Mouse (Mus musculus) MEL (cell line): Measurements from ENCODE around the gene Tcf15. TPM values are rescaled to one million over a fixed set of nuclear protein-coding genes. Genes with fewer than 3 reads are reported as not detected.

Experiments used
- DNase-seq: peaks from one replicate; pipeline ENCODE4 v3.0.0; 2011; ENCODE audit warnings: low read depth, low spot score
- H3K27ac ChIP-seq: 2 replicates; pipeline ENCODE4 v1.5.1; 2012; ENCODE audit warnings: low read depth, mild to moderate bottlenecking, control low read depth, low read length, moderate library complexity; ENCODE audit not compliant: control insufficient read depth
- H3K27me3 ChIP-seq, 2 experiments: fragments of 150-350 bp in 1 of 2; sonication (generic) in 1 of 2; 2 replicates each; pipeline ENCODE4 v1.6.1; 2012; ENCODE audit warnings: low read length in 2 of 2, mild to moderate bottlenecking in 2 of 2, improper control_type of control experiment in 1 of 2, moderate library complexity in 1 of 2; ENCODE audit not compliant: insufficient read depth in 2 of 2, control insufficient read depth in 1 of 2
- H3K36me3 ChIP-seq, 2 experiments: 2 replicates each; pipeline ENCODE4 v1.6.1; 2012 to 2014; ENCODE audit warnings: low read length in 2 of 2, improper control_type of control experiment in 1 of 2, inconsistent platforms in 1 of 2, mild to moderate bottlenecking in 1 of 2; ENCODE audit not compliant: insufficient read depth in 2 of 2, control insufficient read depth in 1 of 2
- H3K4me1 ChIP-seq, 2 experiments: fragments of 150-350 bp in 1 of 2; sonication (generic) in 1 of 2; 2 replicates each; pipeline ENCODE4 v1.6.1; 2012; ENCODE audit warnings: low read length in 2 of 2, improper control_type of control experiment in 1 of 2, mild to moderate bottlenecking in 1 of 2; ENCODE audit not compliant: insufficient read depth in 2 of 2, control insufficient read depth in 1 of 2
- H3K4me3 ChIP-seq, 2 experiments: fragments of 150-350 bp in 1 of 2; sonication (generic) in 1 of 2; 2 replicates each; pipeline ENCODE4 v1.5.1; 2012; ENCODE audit warnings: low read depth in 2 of 2, low read length in 2 of 2, mild to moderate bottlenecking in 2 of 2, moderate library complexity in 2 of 2, control low read depth in 1 of 2, improper control_type of control experiment in 1 of 2; ENCODE audit not compliant: control insufficient read depth in 1 of 2, insufficient read depth in 1 of 2
- H3K79me2 ChIP-seq: 2 replicates; pipeline ENCODE4 v1.6.1; 2012; ENCODE audit warnings: mild to moderate bottlenecking, low read length, moderate library complexity; ENCODE audit not compliant: control insufficient read depth, poor library complexity, insufficient read depth
- H3K9ac ChIP-seq: 2 replicates; pipeline ENCODE4 v1.6.1; 2012; ENCODE audit warnings: low read depth, mild to moderate bottlenecking, control low read depth, low read length, moderate library complexity; ENCODE audit not compliant: control insufficient read depth, poor library complexity, severe bottlenecking
- H3K9me3 ChIP-seq: fragments of 150-350 bp; sonication (generic); replicated peaks from 2 replicates; pipeline ENCODE4 v1.6.1; 2012; ENCODE audit warnings: mild to moderate bottlenecking, low read length, improper control_type of control experiment, moderate library complexity; ENCODE audit not compliant: insufficient read depth
- BHLHE40 ChIP-seq: IDR thresholded peaks from 2 replicates; pipeline ENCODE4 v1.6.1; 2012; ENCODE audit warnings: low read depth, mild to moderate bottlenecking, inconsistent platforms, low read length, improper control_type of control experiment, borderline replicate concordance
- CHD1 ChIP-seq: IDR thresholded peaks from 2 replicates; pipeline ENCODE4 v1.6.1; 2012; ENCODE audit warnings: low read depth, mild to moderate bottlenecking, inconsistent platforms, low read length, improper control_type of control experiment
- CTCF ChIP-seq, 3 experiments: IDR thresholded peaks in 2 of 3; conservative IDR thresholded peaks in 1 of 3; 2 replicates each; pipeline ENCODE4 v1.5.1; 2011 to 2012; ENCODE audit warnings: low read length in 3 of 3, low read depth in 2 of 3, mild to moderate bottlenecking in 2 of 3, improper control_type of control experiment in 1 of 3, inconsistent platforms in 1 of 3, mixed read lengths in 1 of 3, moderate library complexity in 1 of 3; ENCODE audit not compliant: control insufficient read depth in 1 of 3, insufficient read depth in 1 of 3, poor library complexity in 1 of 3, severe bottlenecking in 1 of 3
- E2F4 ChIP-seq: IDR thresholded peaks from 2 replicates; pipeline ENCODE4 v1.6.1; 2011; ENCODE audit warnings: low read depth, low read length, improper control_type of control experiment, borderline replicate concordance
- ELF1 ChIP-seq: IDR thresholded peaks from 2 replicates; pipeline ENCODE4 v1.6.1; 2014; ENCODE audit warnings: low read depth, mild to moderate bottlenecking, inconsistent platforms, low read length, improper control_type of control experiment, moderate library complexity
- EP300 ChIP-seq, 2 experiments: IDR thresholded peaks; 2 replicates each; pipeline ENCODE4 v1.6.1; 2011; ENCODE audit warnings: improper control_type of control experiment in 2 of 2, low read length in 2 of 2, low read depth in 1 of 2, mild to moderate bottlenecking in 1 of 2
- ETS1 ChIP-seq: IDR thresholded peaks from 2 replicates; pipeline ENCODE4 v1.6.1; 2012; ENCODE audit warnings: low read depth, mild to moderate bottlenecking, inconsistent platforms, low read length, improper control_type of control experiment, moderate library complexity
- GATA1 ChIP-seq: IDR thresholded peaks from 2 replicates; pipeline ENCODE4 v1.6.1; 2011; ENCODE audit warnings: low read depth, low read length, improper control_type of control experiment
- JUND ChIP-seq: IDR thresholded peaks from 2 replicates; pipeline ENCODE4 v1.6.1; 2011; ENCODE audit warnings: low read depth, mild to moderate bottlenecking, improper control_type of control experiment, low read length
- KAT2A ChIP-seq: conservative IDR thresholded peaks from 2 replicates; pipeline ENCODE4 v1.6.1; 2012; ENCODE audit warnings: low read depth, low read length, improper control_type of control experiment, inconsistent platforms
- MAX ChIP-seq: IDR thresholded peaks from 2 replicates; pipeline ENCODE4 v1.6.1; 2011; ENCODE audit warnings: low read length, improper control_type of control experiment
- MAZ ChIP-seq: IDR thresholded peaks from 2 replicates; pipeline ENCODE4 v1.6.1; 2012; ENCODE audit warnings: low read depth, mild to moderate bottlenecking, inconsistent platforms, low read length, improper control_type of control experiment
- MXI1 ChIP-seq: IDR thresholded peaks from 2 replicates; pipeline ENCODE4 v1.6.1; 2011; ENCODE audit warnings: mild to moderate bottlenecking, low read depth, low read length, improper control_type of control experiment
- MYB ChIP-seq: IDR thresholded peaks from 2 replicates; pipeline ENCODE4 v1.6.1; 2011; ENCODE audit warnings: mild to moderate bottlenecking, low read depth, low read length, improper control_type of control experiment
- NELFE ChIP-seq: IDR thresholded peaks from 2 replicates; pipeline ENCODE4 v1.6.1; 2011; ENCODE audit warnings: low read depth, low read length, improper control_type of control experiment
- POLR2A ChIP-seq, 2 experiments: IDR thresholded peaks; 2 replicates each; pipeline ENCODE4 v1.6.1; 2011 to 2012; ENCODE audit warnings: low read length in 2 of 2, mild to moderate bottlenecking in 2 of 2, control low read depth in 1 of 2, improper control_type of control experiment in 1 of 2, low read depth in 1 of 2, moderate library complexity in 1 of 2; ENCODE audit not compliant: control insufficient read depth in 1 of 2, insufficient read depth in 1 of 2, poor library complexity in 1 of 2
- POLR2AphosphoS2 ChIP-seq: IDR thresholded peaks from 2 replicates; pipeline ENCODE4 v1.6.1; 2011; ENCODE audit warnings: low read length, improper control_type of control experiment
- POLR2AphosphoS5 ChIP-seq: IDR thresholded peaks from 2 replicates; pipeline ENCODE4 v1.6.1; 2012; ENCODE audit warnings: low read depth, borderline replicate concordance, mild to moderate bottlenecking, inconsistent platforms, low read length, moderate library complexity, mixed read lengths
- RAD21 ChIP-seq: IDR thresholded peaks from 2 replicates; pipeline ENCODE4 v1.6.1; 2011; ENCODE audit warnings: mild to moderate bottlenecking, low read depth, low read length, improper control_type of control experiment
- SIN3A ChIP-seq: IDR thresholded peaks from 2 replicates; pipeline ENCODE4 v1.6.1; 2012; ENCODE audit warnings: low read length, improper control_type of control experiment, inconsistent platforms
- TAL1 ChIP-seq: IDR thresholded peaks from 2 replicates; pipeline ENCODE4 v1.6.1; 2012; ENCODE audit warnings: mild to moderate bottlenecking, inconsistent platforms, low read length, moderate library complexity, mixed read lengths
- TBP ChIP-seq: IDR thresholded peaks from 2 replicates; pipeline ENCODE4 v1.8.0; 2011; ENCODE audit warnings: low read depth, low read length, improper control_type of control experiment
- UBTF ChIP-seq: IDR thresholded peaks from 2 replicates; pipeline ENCODE4 v1.6.1; 2012; ENCODE audit warnings: low read depth, mild to moderate bottlenecking, inconsistent platforms, low read length, improper control_type of control experiment, moderate library complexity, borderline replicate concordance; ENCODE audit not compliant: insufficient read depth
- USF2 ChIP-seq, 2 experiments: IDR thresholded peaks; 2 replicates each; pipeline ENCODE4 v1.6.1; 2011 to 2012; ENCODE audit warnings: improper control_type of control experiment in 2 of 2, low read length in 2 of 2, borderline replicate concordance in 1 of 2, inconsistent platforms in 1 of 2, low read depth in 1 of 2, mild to moderate bottlenecking in 1 of 2; ENCODE audit not compliant: insufficient read depth in 1 of 2
- ZKSCAN1 ChIP-seq: IDR thresholded peaks from 2 replicates; pipeline ENCODE4 v1.6.1; 2012; ENCODE audit warnings: low read depth, mild to moderate bottlenecking, inconsistent platforms, low read length, improper control_type of control experiment, moderate library complexity
- ZNF384 ChIP-seq: IDR thresholded peaks from 2 replicates; pipeline ENCODE4 v1.6.1; 2012; ENCODE audit warnings: low read depth, mild to moderate bottlenecking, inconsistent platforms, low read length, improper control_type of control experiment
- polyA plus RNA-seq, 2 experiments: library from polyadenylated mRNA; stranded (reverse) in 1 of 2; unstranded in 1 of 2; fragments of >175 nt in 1 of 2; fragments of >200 nt in 1 of 2; gene quantifications; 2 replicates each; pipeline versions ENCODE4 v1.2.1 to v1.2.4; 2012; ENCODE audit warnings: low replicate concordance in 2 of 2, low read depth in 1 of 2; ENCODE audit not compliant: insufficient read length in 2 of 2, insufficient read depth in 1 of 2, missing spikeins in 1 of 2
- total RNA-seq: library from RNA; depleted of rRNA; stranded (reverse); fragments of 300-350 nt; gene quantifications from 2 replicates; pipeline ENCODE4 v1.2.3, GENCODE M21; 2012

The Tcf15 gene
- total and polyA plus RNA-seq, 3 experiments = not detected

DNA sequence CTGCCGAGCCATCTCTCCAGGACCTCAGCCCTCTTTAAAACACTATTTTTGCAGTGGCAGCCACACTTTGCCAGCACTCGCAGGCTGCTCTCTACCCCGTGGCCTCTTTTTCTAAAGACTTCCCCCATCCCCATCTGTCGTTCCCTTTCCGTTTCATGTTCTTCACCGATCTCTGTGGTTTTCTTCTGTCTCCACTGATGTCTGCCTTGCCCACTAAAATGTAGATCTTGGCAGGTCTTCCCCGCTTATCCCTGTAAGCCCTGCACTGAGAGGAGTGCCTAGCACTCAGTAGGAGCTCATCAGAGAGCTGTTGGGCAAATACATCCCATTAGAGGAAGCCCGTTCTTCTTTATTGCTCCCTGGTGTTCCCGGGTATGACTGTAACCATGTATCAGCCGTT is 30.4 kb upstream of the Tcf15 start (continued):
- TF ChIP-seq NELFE = 0 out of 2 replicates have a peak, but pooled peaks have one; percentile 21
- no peak for TF ChIP-seq POLR2AphosphoS5
- no peak for TF ChIP-seq POLR2AphosphoS2
- peak; percentile 47 for TF ChIP-seq SIN3A
- TF ChIP-seq POLR2A (IDR thresholded peaks at IDR 0.05; ENCODE audit: control insufficient read depth in 1 of 2, insufficient read depth in 1 of 2, low read depth in 1 of 2, low read length in 2 of 2, poor library complexity in 1 of 2) = peak in 1 of 2 experiments; percentile 32; a peak in 1 of 4 replicates
- TF ChIP-seq BHLHE40 = no peak
- TF ChIP-seq TBP = no peak
- TF ChIP-seq ZKSCAN1 = peak; percentile 92
- 0 out of 2 replicates have a peak, but pooled peaks have one; percentile 27 for TF ChIP-seq CHD1
- TF ChIP-seq GATA1 = no peak
- no peak for TF ChIP-seq USF2 (IDR thresholded peaks at IDR 0.05; ENCODE audit: borderline replicate concordance in 1 of 2, insufficient read depth in 1 of 2, low read depth in 1 of 2, low read length in 2 of 2)
- TF ChIP-seq EP300 (IDR thresholded peaks at IDR 0.05; ENCODE audit: low read depth in 1 of 2, low read length in 2 of 2) = peak; percentile 34 to 46; a peak in 3 of 4 replicates
- no peak for TF ChIP-seq KAT2A
- TF ChIP-seq ELF1 = no peak
- TF ChIP-seq ETS1 = peak; percentile 54; the same call in 1 of the 2 replicates
- TF ChIP-seq MAX = peak; percentile 33; the same call in 1 of the 2 replicates
- no peak for TF ChIP-seq UBTF
- TF ChIP-seq MYB = no peak; the same call in 1 of the 2 replicates

- no peaks in the 10 kb centered on the region for H3K27me3 ChIP-seq
- H3K9ac ChIP-seq = no peak overlapping the region
- TF ChIP-seq E2F4 = no peak
- no peak for TF ChIP-seq POLR2A (IDR thresholded peaks at IDR 0.05; ENCODE audit: control insufficient read depth in 1 of 2, insufficient read depth in 1 of 2, low read depth in 1 of 2, low read length in 2 of 2, poor library complexity in 1 of 2)
- TF ChIP-seq JUND = no peak
- no peak for TF ChIP-seq MXI1
- no peak for TF ChIP-seq NELFE
- TF ChIP-seq CTCF (IDR thresholded peaks at IDR 0.05 in 2 of 3, conservative IDR thresholded peaks at IDR 0.05 in 1 of 3; ENCODE audit: control insufficient read depth in 1 of 3, insufficient read depth in 1 of 3, low read depth in 2 of 3, low read length in 3 of 3, poor library complexity in 1 of 3, severe bottlenecking in 1 of 3) = no peak
- no peak for TF ChIP-seq GATA1
- no peak for TF ChIP-seq TAL1
- TF ChIP-seq ZNF384 = no peak
- TF ChIP-seq MYB = no peak
- TF ChIP-seq RAD21 = no peak
- no peak for TF ChIP-seq MAZ
- TF ChIP-seq EP300 (IDR thresholded peaks at IDR 0.05; ENCODE audit: low read depth in 1 of 2, low read length in 2 of 2) = no peak
- TF ChIP-seq, all 39 proteins: peak for 0
- Histone ChIP-seq H3K27ac (no peak overlapping the region), H3K9me3 (no peaks in the 10 kb centered on the region), H3K36me3 (peaks cover 0 to 7% of the 10 kb centered on the region in 2 experiments; a peak in 2 of 4 replicates), H3K79me2 (no peaks in the 10 kb centered on the region), H3K4me1 (peaks cover 5 to 15% of the 10 kb centered on the region in 2 experiments), H3K4me3 (no peak overlapping the region)
- DNase-seq = no peak
Measured at GRCm38 (mm10) chr2:152114057-152114975, 29.0 kb upstream of the Tcf15 start.
